Mouse (Mus musculus) embryonic facial prominence, embryonic 14.5 days (tissue): ENCODE measurements around the gene Fhod1. TPM values are rescaled to one million over a fixed set of nuclear protein-coding genes. Genes with fewer than 3 reads are reported as not detected.

Source experiments
- ATAC-seq: fragments of 200-750 bp; cut with Nextera tagmentation; 2 replicates; pipeline ENCODE4 v1.8.0; 2017; ENCODE audit warnings: low read depth, moderate number of reproducible peaks, moderate TSS enrichment
- DNase-seq: peaks from one replicate; pipeline ENCODE4 v3.0.0-alpha.2; 2015; ENCODE audit warnings: low spot score
- H3K27ac ChIP-seq: fragments of 300-500 bp; sonication (generic); replicated peaks from 2 replicates; pipeline ENCODE4 v1.5.1; 2014; ENCODE audit warnings: low read depth, mild to moderate bottlenecking, low read length, moderate library complexity
- H3K27me3 ChIP-seq: fragments of 300-500 bp; sonication (generic); replicated peaks from 2 replicates; pipeline ENCODE4 v1.6.1; 2014; ENCODE audit warnings: low read length; ENCODE audit not compliant: control insufficient read depth, insufficient read depth
- H3K36me3 ChIP-seq: fragments of 300-500 bp; sonication (generic); 2 replicates; pipeline ENCODE4 v1.6.1; 2014; ENCODE audit warnings: low read length, mixed read lengths; ENCODE audit not compliant: control insufficient read depth, insufficient read depth
- H3K4me1 ChIP-seq: fragments of 300-500 bp; sonication (generic); 2 replicates; pipeline ENCODE4 v1.6.1; 2014; ENCODE audit warnings: antibody characterized with exemption, low read length; ENCODE audit not compliant: control insufficient read depth, insufficient read depth
- H3K4me2 ChIP-seq: fragments of 300-500 bp; sonication (generic); 2 replicates; pipeline ENCODE4 v1.6.1; 2014; ENCODE audit warnings: low read depth, mild to moderate bottlenecking, low read length, moderate library complexity, mixed read lengths
- H3K4me3 ChIP-seq: fragments of 300-500 bp; sonication (generic); 2 replicates; pipeline ENCODE4 v1.5.1; 2014; ENCODE audit warnings: low read depth, mild to moderate bottlenecking, low read length
- H3K9ac ChIP-seq: fragments of 300-500 bp; sonication (generic); 2 replicates; pipeline ENCODE4 v1.6.1; 2014; ENCODE audit warnings: low read depth, mild to moderate bottlenecking, low read length, moderate library complexity, mixed read lengths
- H3K9me3 ChIP-seq: fragments of 300-500 bp; sonication (generic); 2 replicates; pipeline ENCODE4 v1.6.1; 2016; ENCODE audit warnings: low read length; ENCODE audit not compliant: control insufficient read depth
- WGBS: fragments of 180-500 bp; shearing (Covaris S2); extraction: QIAGEN DNeasy Blood & Tissue Kit; methylation state at CpG from one replicate; pipeline ENCODE4 v1.1.7; 2014; 5-methylcytosine and 5-hydroxymethylcytosine counted together
- polyA plus RNA-seq: library from polyadenylated mRNA; unstranded; fragments of >200 nt; fragmentation: Nextera tagmentation; extraction: Ambion mirVana; gene quantifications from 2 replicates; pipeline ENCODE4 v1.2.1, GENCODE M21; 2014

Fhod1 gene
- polyA plus RNA-seq, 1 experiment from 2014 or later: 2.7 TPM

DNA sequence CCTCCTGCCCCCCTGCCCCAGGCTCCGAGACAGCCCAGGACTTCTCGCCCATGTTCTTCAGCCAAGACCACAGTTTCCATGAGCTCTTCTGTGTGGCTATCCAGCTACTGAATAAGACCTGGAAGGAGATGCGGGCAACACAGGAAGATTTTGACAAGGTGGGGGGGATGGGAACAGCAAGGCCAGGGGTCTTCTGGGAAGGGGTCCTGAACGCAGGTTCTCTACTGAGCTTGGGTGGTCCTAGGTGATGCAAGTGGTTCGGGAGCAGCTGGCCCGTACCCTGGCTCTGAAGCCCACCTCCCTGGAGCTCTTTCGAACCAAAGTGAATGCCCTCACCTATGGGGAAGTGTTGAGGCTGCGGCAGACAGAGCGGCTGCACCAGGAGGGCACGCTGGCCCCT, 39.3 kb downstream of the Fhod1 start:
- no peaks in the 10 kb centered on the region for H3K27me3 ChIP-seq
- H3K36me3 ChIP-seq: peaks cover 71% of the 10 kb centered on the region
- no peaks in the 10 kb centered on the region for H3K9me3 ChIP-seq
- H3K27ac ChIP-seq: no peak overlapping the region
- ATAC-seq (no peak), DNase-seq (no peak)
- 91% methylated on average over 10 of the region's 10 CpGs for WGBS
- no peak overlapping the region for H3K9ac ChIP-seq
- H3K4me2 ChIP-seq: no peak overlapping the region
- no peak overlapping the region for H3K4me3 ChIP-seq
- H3K4me1 ChIP-seq: peaks cover 11% of the 10 kb centered on the region

DNA sequence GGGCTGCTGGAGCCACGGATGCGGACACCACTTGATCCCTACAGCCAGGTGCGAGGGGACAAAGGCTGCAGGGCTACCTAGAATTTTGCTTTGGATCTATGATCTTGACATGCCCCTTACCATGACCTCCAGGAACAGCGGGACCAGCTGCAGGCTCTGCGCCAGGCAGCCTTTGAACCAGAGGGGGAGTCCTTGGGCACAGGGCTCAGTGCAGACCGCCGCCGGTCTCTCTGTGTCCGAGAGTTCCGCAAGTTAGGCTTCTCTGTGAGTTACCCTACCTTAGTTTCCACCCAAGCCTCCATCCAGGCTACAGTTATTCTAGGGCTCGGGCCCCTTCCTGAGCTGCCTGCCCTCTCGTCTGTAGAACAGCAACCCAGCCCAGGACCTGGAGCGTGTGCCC, 40.1 kb downstream of the Fhod1 start:
- Histone ChIP-seq H3K9ac (no peak overlapping the region), H3K4me2 (no peak overlapping the region), H3K27me3 (no peaks in the 10 kb centered on the region), H3K4me3 (no peak overlapping the region), H3K9me3 (no peaks in the 10 kb centered on the region), H3K36me3 (peaks cover 70% of the 10 kb centered on the region), H3K4me1 (peaks cover 11% of the 10 kb centered on the region), H3K27ac (no peak overlapping the region)
- 90% methylated on average over 13 of the region's 13 CpGs for WGBS
- no peak for DNase-seq
- ATAC-seq: no peak

DNA sequence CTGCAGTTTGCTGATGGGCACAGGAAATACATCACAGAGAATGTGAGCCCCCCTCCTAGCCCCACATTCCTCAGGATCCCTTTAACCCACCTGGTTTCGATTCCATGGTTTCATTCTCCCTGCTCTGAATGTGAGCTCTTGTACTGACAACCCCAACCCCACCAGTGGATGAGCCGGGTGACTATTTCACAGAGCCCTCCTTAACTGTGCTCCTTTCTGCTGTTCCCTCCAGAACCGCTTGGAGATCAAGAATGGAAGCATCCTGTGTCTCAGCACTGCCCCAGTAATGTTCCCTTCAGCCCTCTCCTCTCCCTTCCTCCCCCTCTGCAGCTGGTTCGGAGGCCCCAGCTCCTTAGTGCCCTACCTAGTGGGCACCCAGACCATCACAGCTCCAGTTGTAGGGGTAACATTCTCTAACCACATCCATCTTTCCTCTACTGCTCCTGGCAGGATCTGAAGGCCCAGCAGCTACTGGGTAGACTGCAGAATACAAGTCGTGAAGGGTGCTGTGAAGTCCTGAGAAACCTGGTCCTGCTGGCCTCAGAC, 41.5 kb downstream of the Fhod1 start:
- H3K27me3 ChIP-seq: no peaks in the 10 kb centered on the region
- peak overlapping the region; percentile 61 for H3K9ac ChIP-seq
- H3K9me3 ChIP-seq: no peaks in the 10 kb centered on the region
- peaks cover 70% of the 10 kb centered on the region for H3K36me3 ChIP-seq
- WGBS: 27% methylated on average over 5 of the region's 5 CpGs
- peak overlapping the region; percentile 41 for H3K4me3 ChIP-seq
- peak overlapping the region; percentile 80 for H3K4me2 ChIP-seq
- ATAC-seq: peak; percentile 23
- H3K27ac ChIP-seq: peak overlapping the region; percentile 82
- H3K4me1 ChIP-seq: peaks cover 11% of the 10 kb centered on the region
- no peak for DNase-seq

DNA sequence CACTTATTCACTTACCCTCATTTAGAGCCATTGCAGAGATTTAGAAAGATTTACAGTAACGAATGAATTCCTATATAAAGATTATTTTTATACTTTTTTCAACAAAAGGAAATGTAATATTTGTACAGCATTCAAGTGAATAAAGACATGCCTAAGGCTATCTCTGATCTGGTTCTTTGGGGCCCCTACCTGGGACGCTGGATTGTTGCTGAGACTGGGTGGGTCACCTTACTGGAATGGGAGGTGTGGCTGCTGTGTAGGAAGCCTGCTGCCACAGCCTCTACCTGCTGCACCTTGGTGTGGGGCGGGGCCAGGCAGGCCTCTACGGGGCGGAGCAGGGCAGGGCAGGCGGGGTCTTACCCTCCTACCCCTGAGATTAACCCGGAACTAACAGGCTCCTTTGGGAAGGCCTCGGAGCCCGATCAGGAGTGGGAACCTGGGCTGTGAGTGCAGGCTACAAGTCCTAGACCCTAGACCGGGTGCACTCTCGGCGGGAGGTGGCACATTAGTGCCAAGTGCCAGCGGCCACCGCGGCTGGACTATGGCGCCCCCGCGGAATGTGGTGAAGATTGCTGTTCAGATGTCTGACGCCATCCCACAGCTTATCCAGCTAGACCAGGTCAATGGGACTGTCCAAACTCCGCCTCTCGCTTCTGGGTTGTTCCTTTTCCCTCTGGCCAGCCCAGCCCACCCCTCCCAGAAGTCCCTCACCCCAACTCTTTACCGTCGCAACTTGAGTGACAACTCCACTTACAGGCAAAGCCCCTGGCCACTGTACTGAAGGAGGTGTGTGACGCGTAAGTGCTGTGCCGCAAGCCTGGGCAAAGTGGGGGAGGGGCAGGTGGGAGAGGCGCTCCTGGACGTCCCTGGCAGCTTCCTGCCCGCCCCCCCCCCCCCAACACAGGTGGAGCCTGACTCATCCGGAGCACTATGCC, 42.3 kb downstream of the Fhod1 start, which contains the start of gene Elmo3:
Elmo3 (plus strand) TSS at position 391 of the 935 bp plus-strand sequence.
- Histone ChIP-seq H3K9ac (peak within 1 kb of the TSS; percentile 61), H3K4me2 (peak within 1 kb of the TSS; percentile 80), H3K27ac (peak within 1 kb of the TSS; percentile 82), H3K4me1 (peaks cover 11% of the 10 kb centered on the region), H3K4me3 (peak within 1 kb of the TSS; percentile 41), H3K27me3 (no peaks in the 10 kb centered on the region), H3K9me3 (no peaks in the 10 kb centered on the region), H3K36me3 (peaks cover 70% of the 10 kb centered on the region)
- peak; percentile 85 for DNase-seq
- peak; percentile 90 for ATAC-seq
- 4% methylated on average over 25 of the region's 30 CpGs for whole genome bisulfite sequencing

DNA sequence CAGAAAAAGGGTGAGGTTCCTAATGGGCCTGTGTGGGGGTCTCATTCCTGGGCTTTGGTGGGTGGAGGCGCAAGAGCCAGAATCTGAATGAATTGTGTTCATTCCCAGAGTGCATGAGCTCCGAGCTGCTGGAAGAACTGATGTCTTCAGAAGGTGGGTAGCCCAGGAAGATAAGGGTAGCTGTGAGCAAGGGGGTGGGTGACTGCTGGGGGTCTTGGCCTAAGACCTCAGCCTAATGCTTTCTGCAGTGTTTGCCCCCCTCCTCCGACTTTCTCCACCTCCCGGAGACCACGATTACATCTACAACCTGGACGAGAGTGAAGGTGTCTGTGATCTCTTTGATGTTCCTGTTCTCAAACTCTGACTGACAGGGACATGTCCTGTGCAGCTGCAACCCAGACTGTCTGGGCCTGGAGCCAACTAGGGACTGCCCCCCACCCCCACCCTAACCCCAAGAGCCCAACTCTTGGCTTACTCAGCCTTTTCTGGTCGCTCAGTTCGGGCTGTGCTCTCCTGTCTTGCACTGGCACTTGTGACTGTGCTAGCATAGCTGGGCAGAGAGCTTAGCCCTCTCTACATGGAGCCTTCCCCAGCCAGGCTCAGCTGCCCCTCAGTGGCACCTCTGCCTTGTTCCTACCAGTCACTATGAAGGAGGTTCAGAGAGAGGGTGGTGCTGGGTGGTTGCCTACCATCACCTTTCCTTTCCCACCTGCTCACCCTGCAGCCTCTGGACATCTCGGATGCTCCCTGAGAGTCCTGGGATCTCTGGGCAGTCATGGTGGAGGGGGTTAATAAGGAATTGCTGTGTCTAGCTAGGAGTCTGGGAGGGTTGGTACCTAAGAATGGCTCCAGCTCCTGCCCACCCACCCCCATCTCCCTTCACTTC, 43.2 kb downstream of the Fhod1 start:
- Histone ChIP-seq H3K9me3 (no peaks in the 10 kb centered on the region), H3K27me3 (no peaks in the 10 kb centered on the region), H3K4me2 (peak overlapping the region; percentile 80; the same call in 1 of the 2 replicates), H3K4me1 (peaks cover 11% of the 10 kb centered on the region), H3K4me3 (no peak overlapping the region), H3K27ac (peak overlapping the region; percentile 82), H3K9ac (no peak overlapping the region), H3K36me3 (peaks cover 70% of the 10 kb centered on the region)
- DNase-seq (peak; percentile 56), ATAC-seq (peak; percentile 5; the same call in 1 of the 2 replicates)
- 57% methylated on average over 9 of the region's 9 CpGs for WGBS

DNA sequence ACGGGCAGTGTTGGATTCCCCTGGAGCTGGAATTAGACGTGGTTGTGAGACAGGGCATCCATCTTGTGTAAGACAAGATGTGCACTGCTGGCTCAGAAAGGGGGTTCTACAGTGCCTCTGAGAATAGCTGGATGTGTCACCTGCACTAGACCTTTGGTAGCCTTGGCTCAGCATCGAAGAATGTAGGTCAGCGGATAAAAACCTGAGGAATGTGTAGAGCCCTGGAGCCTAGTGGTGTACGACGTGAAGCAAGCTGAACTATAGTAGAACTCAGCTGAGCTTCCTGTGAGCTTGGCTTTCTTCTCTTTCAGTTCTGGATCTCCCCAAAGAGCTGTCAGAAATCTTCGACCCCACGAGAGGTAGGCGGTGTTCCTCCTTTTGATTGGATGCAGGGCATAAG, 43.9 kb downstream of the Fhod1 start:
- Histone ChIP-seq H3K36me3 (peaks cover 70% of the 10 kb centered on the region), H3K27ac (no peak overlapping the region), H3K9ac (no peak overlapping the region), H3K4me3 (no peak overlapping the region), H3K27me3 (no peaks in the 10 kb centered on the region), H3K4me1 (peaks cover 13% of the 10 kb centered on the region), H3K4me2 (no peak overlapping the region), H3K9me3 (no peaks in the 10 kb centered on the region)
- no peak for DNase-seq
- no peak for ATAC-seq
- WGBS: 72% methylated on average over 9 of the region's 9 CpGs

DNA sequence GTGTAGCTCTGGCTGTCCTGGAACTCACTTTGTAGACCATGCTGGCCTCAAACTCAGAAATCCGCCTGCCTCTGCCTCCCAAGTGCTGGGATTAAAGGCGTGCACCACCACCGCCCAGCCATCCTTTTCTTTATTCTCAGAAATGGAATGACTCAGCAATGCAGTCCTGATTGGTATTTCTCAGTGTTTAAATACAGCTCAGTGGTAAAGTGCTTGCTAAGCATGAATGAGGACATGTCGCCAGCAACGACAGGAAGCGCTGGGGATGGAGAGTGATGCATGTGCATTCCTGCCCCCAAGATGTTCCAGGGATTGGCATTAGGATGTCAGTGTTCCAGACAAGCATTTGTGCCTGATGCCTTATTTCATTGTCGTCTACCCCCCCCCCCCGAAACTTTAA, 44.4 kb downstream of the Fhod1 start:
- Histone ChIP-seq H3K27me3 (no peaks in the 10 kb centered on the region), H3K4me1 (peaks cover 18% of the 10 kb centered on the region), H3K9me3 (no peaks in the 10 kb centered on the region), H3K27ac (no peak overlapping the region), H3K4me3 (no peak overlapping the region), H3K36me3 (peaks cover 69% of the 10 kb centered on the region), H3K4me2 (no peak overlapping the region), H3K9ac (no peak overlapping the region)
- ATAC-seq (no peak), DNase-seq (no peak)
- WGBS: 84% methylated on average over 8 of the region's 8 CpGs

DNA sequence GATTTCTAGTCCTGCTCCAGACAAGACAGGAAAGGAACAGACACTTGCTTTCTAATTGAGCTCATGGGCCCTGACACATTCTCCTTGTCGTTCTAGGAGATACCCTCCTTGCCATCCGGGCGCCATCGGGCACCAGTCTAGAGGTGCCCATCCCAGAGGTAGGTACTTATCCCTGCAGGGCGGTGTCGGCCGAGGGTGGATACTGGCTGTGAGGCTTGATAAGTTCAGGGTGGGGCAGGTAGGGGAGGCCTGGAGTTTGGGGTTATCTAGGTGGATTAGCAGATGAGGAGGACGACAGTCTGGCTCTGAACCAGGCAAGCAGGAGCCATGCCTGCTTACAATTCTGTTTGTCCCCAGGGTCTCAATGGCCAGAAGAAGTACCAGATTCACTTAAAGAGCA, 47.8 kb downstream of the Fhod1 start:
- 93% methylated on average over 8 of the region's 8 CpGs for whole genome bisulfite sequencing
- Histone ChIP-seq H3K4me2 (no peak overlapping the region), H3K9ac (no peak overlapping the region), H3K4me1 (peaks cover 18% of the 10 kb centered on the region), H3K27ac (no peak overlapping the region), H3K36me3 (peaks cover 57% of the 10 kb centered on the region), H3K27me3 (no peaks in the 10 kb centered on the region), H3K4me3 (no peak overlapping the region), H3K9me3 (no peaks in the 10 kb centered on the region)
- DNase-seq (no peak), ATAC-seq (no peak)
